Mouse (Mus musculus) ES-E14 (cell line): Measurements from ENCODE around the gene Sel1l.

Source experiments
- CHD2 ChIP-seq: IDR thresholded peaks from 2 replicates; pipeline ENCODE4 v1.6.1; 2014; ENCODE audit warnings: mild to moderate bottlenecking, low read depth, low read length, inconsistent platforms
- HCFC1 ChIP-seq: IDR thresholded peaks from 2 replicates; pipeline ENCODE4 v1.6.1; 2012; ENCODE audit warnings: low read length, inconsistent platforms, borderline replicate concordance; ENCODE audit not compliant: insufficient read depth
- ZC3H11A ChIP-seq: IDR thresholded peaks from 2 replicates; pipeline ENCODE4 v1.6.1; 2012; ENCODE audit warnings: low read depth, mild to moderate bottlenecking, inconsistent platforms, low read length, borderline replicate concordance
- ZNF384 ChIP-seq: IDR thresholded peaks from 2 replicates; pipeline ENCODE4 v1.6.1; 2012; ENCODE audit warnings: low read depth, low read length, inconsistent platforms

DNA sequence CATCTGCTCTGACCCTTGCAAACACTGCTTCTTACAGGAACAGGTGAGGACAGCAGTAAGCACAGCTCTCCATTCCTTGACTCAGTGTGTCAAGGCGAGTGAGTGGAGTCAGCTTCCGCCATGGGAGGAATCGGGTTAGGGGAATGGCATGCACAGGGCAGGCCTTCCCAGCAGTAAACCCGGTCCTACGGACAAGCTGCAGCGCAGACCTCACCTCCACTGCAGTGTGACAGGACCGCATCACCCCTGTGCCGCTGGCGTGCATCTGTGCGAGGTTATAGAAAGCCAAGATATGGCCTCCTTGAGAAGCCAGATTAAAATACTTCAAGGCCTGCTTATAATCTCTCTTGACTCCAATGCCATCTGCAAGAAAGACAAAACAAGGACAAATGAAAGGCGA, 33.4 kb downstream of the Sel1l start:
- TF ChIP-seq CHD2 (no peak), ZNF384 (no peak), HCFC1 (no peak), ZC3H11A (no peak)
